Mouse (Mus musculus): ENCODE results near the gene Synpo2.

Gene Synpo2

DNA sequence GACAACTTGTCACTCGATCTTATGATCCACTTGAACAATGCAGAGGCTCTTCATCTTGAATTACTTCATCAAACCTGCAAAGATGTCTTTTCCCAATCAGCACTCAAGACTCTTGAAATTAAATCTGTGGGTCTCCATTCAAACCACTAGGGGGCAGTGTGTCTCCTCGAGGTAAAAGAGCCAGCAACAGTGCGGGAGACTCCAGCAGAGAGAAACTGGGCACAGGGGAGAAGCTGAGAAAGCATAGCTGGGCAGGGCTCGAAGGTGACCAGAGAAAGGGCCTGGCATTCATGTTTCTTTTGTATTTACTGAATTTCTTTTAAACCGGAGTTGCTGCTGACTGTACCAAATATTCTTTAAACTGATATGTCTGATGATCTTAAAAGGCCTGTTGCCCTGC, 67.1 kb downstream of the Synpo2 start:
- peak; percentile 46 for DNase-seq (ENCODE audit: extremely low read depth, low read depth)

DNA sequence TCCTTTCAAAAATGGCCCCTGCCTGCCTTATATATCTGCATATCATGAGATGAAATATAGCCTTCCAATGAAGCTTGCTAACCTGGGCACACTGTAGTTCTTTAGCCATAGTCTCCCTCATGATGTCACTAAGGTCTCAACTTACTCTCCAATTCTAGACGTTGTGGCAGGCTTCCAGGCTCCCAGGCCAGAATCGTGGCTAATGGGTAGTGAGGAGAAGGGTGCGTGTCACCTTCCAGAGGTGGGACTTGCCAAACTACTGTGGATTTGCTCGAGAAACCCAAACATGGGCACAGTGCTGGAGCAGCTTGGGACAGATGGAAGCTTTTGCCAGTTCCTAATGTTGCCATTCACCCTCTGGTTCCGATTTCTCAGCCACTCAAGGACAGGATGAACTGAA, 69.5 kb downstream of the Synpo2 start:
- DNase-seq (ENCODE audit: extremely low read depth, low read depth) = no peak

DNA sequence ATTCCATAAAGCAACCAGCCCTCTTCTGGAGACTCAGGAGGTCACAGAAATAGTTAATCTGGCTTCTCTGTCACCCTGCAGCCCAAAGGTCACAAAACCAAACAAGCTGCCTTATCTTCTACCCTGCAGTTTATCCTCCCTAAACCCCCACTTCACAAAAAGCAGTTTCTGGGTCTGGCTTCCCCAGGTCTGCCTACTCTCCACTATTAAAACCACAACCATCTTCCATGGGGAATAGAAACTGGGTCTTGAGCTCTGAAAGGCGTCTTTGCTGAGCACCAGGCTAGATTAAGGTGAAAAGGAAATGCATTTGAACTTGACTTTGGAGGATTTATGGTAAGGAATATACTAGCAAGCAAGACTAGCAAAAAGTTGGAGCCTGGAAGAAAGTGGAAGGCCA, 71.8 kb downstream of the Synpo2 start:
- no peak for DNase-seq (ENCODE audit: extremely low read depth, low read depth)

DNA sequence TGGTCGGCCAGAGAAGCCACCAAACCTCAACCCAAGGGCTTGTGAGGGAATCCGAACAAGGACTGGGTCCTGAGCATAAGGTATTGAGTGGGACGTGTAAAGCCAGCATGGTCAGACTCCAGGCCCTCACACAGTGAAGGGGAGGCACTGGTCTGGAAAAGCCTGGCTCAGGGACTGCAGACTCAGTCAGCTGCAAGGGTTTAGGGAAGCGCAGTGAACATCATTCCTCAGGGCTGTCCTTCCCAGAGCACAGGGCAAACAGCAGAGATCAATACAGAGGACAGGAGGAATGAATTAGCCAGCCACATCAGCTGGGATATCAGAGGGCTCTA, 72.8 kb downstream of the Synpo2 start:
- DNase-seq (ENCODE audit: extremely low read depth, low read depth) = no peak

DNA sequence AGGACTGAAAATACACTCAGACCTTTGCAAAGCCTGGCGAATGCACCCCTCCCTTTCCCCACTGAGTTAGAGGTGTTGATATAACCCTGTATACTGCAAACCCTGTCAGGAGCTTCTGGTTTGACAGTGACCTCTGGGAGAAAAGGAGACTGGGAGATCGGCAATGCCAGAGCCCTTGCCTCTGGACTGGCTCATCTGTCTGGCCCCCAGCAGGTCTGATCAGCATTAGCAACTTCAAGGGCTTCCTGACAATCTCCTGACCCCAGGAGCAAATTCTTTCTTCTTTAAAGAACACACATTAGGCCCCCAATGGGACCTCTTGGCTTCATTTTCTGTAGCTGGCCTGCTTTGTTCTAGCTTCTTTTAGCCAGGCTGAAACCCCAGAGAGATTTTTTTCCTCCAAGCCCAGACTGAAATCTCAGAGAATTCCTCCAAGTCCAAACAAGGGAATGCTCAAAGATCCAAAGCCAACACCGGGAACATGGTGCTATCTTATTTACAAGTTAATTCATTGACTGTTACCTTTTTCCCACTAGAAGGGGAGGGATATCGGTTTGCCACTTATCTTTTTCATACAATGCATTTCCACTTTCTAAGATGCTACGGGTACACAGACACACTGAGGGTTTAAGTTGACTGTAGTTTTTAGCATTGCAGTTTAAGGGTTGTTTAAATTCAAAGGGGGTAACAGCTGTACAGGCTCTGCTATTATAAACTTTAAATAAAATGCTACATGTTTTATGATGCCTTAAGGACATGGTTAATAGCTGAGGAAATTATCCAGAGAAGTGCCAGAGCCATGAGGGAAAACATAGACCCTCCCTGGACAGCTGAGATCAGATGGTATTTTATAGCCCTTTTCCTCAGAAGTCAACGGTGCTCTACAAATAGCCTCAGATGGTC, 73.4 kb downstream of the Synpo2 start:
- DNase-seq (ENCODE audit: extremely low read depth, low read depth) = no peak

DNA sequence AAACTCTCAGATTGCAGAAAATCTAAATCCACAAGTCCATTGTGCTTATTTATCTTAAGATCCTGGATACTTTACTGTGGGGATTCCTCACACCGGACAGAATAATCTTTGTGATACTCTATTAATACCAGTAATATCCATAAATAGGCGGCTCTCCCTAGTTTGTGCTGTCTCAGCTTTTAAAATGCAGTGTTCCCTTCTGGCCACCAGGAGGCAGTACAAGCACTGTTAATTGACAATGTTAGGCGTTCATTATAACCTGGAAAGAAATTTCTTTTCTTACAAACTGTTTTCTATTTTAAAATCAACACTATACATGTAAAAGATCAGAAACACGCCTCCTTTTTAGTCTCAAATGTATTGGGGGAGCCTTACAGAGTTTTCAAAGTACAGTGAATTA, 75.2 kb downstream of the Synpo2 start:
- peak; percentile 26 for DNase-seq (ENCODE audit: extremely low read depth, low read depth)

DNA sequence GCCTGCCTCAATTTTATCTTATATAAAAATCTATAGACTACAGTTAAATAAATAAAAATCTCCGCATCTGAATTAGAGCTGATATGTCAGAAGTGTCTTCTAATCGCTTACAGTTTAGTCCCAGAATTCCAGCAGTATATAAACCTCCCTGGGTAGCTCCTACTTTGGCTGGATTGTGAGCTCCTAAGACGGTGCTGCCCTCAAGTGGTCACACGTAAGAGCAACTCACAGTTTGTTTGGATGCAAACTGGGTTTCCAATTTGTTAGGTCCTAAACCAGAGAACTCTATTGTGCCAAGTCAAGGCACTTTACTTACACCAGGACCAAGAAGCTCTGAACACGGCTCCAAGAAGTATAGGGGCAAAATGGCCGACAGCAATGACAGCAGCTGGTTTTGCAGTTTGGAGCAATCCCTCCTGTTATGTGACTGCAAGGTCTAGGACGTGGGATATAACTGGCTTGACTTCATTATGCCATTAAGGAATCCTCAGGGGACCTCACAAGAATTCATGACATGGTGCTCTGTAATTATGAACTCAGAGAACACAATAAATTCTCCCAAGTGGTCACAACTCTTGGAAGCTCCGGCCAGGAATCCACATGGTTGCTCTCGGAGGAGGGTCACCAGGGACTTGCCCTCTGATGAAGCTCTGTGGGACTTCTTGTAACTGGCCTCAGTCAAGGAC, 76.7 kb downstream of the Synpo2 start:
- peak; percentile 41 for DNase-seq (ENCODE audit: extremely low read depth, low read depth)

DNA sequence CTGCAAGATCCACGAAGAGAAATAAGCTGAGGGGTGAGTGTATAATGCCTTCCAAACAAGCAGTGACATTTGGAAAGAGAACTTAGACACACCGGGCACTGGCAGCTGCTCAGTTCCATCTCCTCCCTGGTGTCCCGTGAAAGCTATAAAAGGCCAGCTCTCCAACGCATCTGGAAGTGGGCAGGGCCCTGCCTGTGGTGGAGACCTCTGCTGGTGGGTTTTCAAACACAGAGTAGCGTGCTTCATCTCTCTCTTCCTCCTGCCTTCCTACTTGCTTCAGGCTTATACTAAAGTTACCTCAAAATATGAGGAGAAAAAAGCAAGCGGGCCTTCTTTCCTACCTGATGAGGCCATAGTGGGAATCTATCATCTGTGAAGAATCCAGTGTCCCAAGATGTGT, 77.4 kb downstream of the Synpo2 start:
- DNase-seq (ENCODE audit: extremely low read depth, low read depth) = no peak

DNA sequence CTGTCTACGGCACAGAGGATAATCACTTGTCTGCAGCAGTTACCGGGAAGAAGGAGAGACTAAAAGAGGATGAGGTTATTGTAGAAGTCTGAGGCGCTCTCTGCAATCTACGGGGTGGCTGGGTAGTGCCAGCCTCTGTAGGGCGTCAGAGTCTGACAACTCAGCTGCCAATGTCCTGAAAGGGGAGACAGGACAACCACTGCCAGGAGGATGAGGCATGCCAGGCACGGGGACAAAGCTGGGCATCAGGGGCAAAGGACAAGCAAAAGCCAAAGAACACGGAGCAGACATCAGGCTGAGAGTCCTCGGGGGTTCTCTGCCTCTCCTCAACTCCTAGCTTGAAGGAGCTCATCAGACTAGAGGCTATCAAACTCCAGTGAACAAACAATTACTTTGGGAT, 82.6 kb downstream of the Synpo2 start:
- no peak for DNase-seq (ENCODE audit: extremely low read depth, low read depth)

DNA sequence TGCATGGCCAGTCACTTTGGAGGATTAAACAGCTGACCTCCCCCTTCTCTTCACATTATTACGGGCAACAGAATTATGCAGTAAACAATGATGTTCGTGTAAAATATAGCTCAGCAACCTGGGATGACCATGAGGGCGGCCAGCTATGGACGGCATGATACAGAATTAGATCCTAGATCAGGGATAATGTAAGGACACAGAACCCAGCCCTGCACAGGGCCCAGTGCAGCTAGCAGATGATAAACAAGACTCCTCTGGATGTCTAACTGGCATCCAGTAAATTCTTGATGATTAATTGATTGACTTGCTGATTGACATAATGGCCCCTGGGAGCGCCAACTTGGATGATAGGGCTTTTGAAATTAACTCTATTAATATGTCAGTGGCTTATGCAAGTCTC, 83.0 kb downstream of the Synpo2 start:
- DNase-seq (ENCODE audit: extremely low read depth, low read depth) = no peak

DNA sequence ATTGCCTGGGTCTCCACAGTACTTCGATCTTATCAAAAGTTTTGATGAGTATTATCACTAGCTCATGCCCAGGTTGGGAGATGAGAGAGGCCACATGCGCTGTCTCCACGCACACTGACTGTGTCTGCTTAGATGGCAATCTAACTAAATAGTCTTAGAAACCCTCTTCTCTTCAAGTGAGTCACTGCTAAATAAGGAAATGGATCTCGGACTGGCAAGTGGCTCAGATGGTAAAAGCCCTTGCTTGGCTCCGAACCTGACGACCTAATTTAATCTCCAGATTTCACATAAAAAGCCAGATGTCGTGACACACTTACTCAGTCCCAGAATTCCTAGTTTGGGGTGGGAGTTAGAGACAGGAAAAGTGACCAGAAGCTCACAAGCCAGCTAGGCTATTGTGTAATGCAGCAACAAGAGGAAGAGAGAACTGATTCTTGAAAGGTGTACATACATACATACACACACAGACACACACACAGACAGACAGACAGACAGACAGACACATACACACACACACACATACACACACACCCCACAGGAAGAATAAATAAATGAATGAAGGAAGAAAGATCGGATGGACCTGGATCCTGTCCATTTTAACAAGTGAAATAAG, 85.3 kb downstream of the Synpo2 start:
- DNase-seq (ENCODE audit: extremely low read depth, low read depth) = no peak

DNA sequence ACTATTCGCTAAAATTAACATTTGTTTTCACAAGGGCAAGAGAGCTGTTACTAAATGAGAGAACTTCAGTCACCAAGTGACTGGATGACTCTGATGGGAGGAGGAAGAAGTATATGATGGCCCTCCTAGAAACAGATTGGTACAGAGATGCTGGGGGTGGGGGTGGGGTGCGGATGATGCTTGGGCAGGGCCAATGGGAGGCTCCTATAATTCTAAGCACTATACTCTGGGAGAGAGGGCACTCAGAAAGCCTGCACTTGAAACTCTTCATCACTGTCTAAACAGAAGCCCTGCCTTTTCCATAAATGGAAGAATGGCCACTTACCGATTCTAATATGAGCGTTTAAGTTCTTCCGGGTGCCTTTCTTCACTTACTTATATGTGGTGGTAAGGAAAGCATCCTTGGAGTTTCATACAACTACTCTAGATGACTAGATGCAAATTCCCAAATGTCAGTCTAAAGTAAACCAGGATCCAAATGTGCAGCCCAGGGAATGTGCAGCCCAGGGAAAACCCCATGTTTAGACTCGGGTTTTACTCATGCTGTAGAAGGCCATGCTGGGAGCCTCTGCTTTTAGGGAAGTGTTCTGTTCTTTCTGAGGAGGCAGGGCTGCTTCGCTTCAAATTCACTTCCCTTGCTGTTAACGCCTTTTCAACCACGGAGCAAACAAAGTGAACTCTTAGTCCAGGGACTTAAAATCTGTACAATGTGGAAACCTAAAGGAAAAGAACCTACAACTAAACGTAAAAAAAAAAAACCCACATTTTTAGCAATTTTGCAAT, 86.4 kb downstream of the Synpo2 start:
- DNase-seq (ENCODE audit: extremely low read depth, low read depth) = no peak

DNA sequence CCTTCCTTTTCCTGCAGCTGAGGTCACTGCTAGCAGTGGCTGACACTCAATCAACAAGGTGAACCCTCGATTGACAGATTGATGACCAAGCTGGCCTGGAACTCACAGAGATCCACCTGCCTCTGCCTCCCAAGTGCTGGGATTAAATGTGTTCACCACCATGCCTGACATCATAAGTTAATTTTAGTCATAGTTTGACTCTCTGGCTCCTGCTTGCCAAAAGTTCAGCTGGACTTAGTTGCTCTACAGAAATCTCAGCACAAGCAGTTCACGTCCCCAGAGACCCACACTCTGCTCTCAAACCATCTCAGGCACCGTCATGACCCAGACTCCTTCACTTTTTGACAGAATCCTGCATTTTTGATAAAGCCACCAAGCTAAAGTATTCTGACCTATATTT, 87.3 kb downstream of the Synpo2 start:
- DNase-seq (ENCODE audit: extremely low read depth, low read depth) = no peak

DNA sequence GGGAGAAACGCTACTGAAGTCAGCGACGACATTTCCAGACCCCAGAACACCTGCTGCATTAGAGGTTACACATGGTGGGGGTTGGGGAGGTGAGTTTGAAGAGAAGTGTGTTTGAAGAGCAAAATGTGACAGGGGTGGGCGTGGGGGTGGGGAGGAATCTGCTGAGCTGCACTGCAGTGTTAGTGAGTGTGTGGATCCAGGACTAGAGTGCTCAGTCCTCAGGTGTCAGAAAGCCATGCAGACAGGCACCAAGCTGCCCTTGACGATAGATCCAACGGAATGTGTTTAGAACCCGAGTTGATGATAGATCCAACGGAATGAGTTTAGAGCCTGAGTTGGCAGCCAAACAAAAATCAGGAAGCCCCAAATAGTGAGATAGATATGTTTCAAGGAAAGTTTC, 89.4 kb downstream of the Synpo2 start:
- no peak for DNase-seq (ENCODE audit: extremely low read depth, low read depth)

DNA sequence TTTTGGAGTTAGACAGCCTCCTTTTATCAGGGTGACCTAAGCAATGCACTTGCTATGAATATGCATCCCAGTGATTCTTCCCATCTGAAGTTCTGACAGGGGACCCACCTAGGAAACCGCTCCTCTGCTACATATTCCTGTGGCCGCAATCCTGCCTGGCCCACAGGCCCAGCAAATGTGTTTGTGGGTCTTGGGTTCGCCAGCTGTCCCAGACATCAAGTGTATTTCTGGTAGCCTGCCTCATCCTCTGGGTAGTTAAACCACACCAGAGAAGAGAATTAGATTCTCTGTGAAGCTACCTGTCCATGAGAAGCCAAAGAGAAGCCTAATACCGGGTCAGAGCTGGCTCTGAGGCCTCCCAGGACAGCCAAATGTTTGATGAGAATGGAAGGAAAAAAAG, 90.0 kb downstream of the Synpo2 start:
- no peak for DNase-seq (ENCODE audit: extremely low read depth, low read depth)

DNA sequence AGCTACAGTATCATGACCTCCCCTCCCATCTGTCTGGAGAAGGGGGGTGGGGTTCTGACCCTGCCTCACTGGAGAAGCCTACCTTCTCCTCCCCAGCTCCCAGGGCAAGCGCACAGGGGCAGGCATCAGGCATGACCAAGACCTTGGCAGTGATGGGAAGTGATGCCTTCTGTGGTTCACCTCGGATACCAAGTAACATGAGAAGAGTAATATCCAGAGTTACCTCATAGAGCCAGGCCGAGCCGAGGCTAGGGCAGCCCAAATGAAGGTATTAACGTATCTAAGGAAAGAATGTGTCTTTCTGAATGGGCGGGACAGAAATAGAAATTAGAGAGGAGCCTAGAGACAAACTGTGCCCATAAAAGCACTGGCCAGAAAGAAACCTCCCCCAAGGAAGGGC, 92.5 kb downstream of the Synpo2 start:
- no peak for DNase-seq (ENCODE audit: extremely low read depth, low read depth)

DNA sequence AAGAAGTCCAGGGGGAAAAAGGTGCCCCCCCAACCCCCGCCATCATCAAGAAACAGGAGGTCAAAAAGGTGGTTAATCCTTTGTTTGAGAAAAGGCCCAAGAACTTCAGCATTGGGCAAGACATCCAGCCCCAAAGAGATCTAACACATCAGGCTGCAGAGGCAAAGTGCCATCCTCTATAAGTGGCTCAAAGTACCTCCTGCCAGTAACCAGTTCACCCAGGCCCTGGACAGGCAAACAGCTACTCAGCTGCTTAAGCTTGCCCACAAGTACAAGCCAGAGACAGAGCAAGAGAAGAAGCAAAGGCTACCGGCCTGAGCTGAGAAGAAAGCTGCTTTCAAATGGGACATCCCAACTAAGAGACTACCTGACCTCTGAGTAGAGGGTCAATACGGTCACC, 93.7 kb downstream of the Synpo2 start:
- no peak for DNase-seq (ENCODE audit: extremely low read depth, low read depth)

DNA sequence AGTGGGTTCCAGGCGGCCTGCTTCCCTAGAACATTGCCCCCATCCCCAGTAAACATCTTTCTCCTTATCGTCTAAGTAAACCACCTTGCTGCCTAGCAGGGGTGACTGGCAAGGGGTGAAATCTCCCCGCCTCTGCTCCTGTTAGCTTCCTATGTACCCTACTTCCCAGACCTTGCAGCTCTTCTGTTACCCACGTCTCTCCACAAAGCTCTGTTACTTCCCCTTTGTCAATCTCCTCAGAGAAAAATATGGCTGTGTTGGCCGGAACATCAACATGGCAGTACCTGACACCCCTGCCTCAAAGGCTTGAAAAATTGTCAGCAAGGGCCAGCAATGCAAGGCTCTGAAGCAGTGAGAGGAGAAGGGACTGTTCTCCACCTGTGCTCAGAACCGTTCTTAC, 94.9 kb downstream of the Synpo2 start:
- no peak for DNase-seq (ENCODE audit: extremely low read depth, low read depth)

DNA sequence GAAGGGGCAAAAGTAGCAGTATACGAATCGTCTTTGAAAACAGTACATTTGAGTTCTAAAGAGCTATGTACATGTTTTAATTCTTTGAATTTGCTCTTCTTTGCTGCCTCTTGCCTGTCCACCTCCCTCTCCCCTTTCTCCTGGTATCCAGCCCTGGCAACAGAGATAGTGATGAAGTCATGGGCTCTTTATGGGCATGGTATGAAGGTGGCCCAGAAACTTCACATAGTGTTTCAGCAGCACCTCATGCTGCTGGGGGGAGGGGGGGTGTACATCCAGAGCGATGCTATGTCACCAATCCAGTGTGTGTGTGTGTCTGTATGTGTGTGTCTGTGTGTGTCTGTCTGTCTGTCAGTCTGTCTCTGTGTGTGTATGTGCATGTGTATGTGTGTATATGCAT, 95.8 kb downstream of the Synpo2 start:
- DNase-seq (ENCODE audit: extremely low read depth, low read depth) = no peak

DNA sequence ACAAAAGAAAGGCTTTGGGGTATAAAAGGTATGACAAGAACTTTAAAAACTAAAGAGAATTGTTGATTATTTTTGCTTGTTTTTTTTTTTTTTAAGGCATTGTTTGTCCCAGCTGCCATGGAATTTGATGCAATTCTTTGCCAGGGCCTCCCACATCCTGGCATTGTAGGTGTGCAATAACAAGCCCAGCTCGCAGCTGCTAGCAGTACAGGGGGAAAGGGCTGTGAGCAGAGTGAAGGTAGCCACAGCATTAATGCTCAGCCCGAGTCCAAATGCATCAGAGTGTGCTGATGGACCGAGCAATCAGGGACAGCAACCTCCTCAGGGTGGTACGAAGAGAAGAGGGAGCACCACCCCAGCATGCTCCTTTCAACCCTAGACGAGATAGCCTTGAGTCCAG, 96.3 kb downstream of the Synpo2 start:
- DNase-seq (ENCODE audit: extremely low read depth, low read depth) = no peak

DNA sequence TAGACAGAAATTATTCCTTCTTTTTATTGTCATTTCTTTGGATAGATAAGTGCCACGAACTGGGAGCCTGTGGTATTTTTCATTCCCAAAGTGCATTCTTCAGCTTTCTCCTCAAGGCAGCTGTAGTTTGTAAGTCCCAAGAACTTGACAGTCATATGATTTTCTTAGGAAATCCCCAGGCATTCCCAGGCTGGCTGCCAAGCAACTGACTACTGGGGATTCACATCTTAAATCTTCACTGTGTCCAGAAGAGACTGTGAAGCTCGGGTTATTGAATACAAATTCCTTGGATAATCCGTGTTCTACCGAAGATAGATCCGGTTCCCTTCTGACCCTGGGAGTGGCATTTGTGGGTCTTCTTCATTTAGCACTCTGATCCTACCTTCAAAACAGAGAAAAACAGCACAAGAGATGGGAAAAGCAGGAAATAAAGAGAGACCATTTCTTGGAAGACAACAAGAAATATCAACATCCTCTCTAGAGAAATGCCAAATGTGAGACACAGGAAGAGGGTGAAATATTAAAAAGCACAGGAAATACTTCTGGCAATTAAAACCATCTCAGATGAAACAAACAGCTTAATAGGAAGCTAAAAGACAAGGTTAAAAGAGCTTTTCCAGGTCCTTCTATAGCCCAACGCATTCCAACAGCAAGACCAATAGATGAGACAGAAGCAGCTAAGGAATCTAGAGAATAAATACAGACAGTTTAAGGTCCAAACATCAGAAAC, 97.5 kb downstream of the Synpo2 start:
- no peak for DNase-seq (ENCODE audit: extremely low read depth, low read depth)
